In the genomic region with DNA sequence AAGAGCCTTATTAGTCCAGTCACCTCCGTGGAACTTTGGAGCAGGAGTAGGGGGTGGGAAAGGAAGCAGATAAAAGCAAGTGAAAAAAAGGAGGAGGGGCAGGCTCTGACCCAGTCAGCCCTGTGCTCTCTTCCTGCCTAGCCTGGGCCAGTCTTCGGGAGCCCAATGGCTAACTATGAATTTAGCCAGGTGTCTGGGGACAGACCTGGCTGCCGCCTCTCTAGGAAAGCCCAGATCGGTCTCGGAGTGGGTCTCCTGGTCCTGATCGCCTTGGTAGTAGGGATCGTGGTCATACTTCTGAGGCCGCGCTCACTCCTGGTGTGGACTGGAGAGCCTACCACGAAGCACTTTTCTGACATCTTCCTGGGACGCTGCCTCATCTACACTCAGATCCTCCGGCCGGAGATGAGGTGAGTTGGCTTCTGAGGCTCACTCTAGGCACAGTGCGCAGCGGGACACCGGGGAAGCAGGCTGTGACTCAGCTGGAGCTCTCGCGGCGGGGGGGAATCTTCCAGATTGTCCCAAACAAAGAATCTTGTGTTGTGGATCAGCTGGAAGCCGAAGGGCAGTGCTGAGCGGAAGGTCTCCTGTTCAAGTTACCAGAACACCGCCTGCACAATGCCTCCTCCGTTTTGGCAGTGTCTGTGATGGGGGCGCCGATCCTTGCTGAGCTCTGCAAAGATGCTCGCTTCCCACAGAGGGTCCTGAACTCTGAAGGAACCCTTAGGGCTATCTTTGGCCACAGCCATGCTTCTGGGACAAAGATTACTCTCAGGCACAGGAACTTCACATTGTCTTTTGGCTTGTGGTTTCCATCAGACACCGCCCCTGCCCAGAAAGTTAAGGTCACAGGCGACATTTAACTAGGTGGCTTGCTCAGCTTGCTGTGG, we compare ENCODE assay signal across 9 mouse cellular contexts. TPM values are rescaled to one million over a fixed set of nuclear protein-coding genes. Genes with fewer than 3 reads are reported as not detected.
DNase-seq lines count a peak whose midpoint lies in the region; ATAC-seq lines count a peak whose summit lies in the region.
"Had no signal": no experiment of that assay in that cellular context is flagged by ENCODE, and none has a peak within 500 bp of the region (broad histone marks: within the 10 kb centered on the region; RNA-seq: fewer than 3 reads in every experiment).

No protein-coding gene starts in this region.

- no peaks in the 10 kb centered on the region for H3K27me3 ChIP-seq in hindbrain, embryonic 15.5 days
- no peaks in the 10 kb centered on the region for H3K27me3 ChIP-seq in limb, embryonic 13.5 days
- H3K27me3 ChIP-seq in midbrain, embryonic 12.5 days = peaks cover 10% of the 10 kb centered on the region; the same call in 1 of the 2 replicates

- 5% methylated on average over 28 of the region's 28 CpGs for WGBS in hindbrain, embryonic 15.5 days
- 3% methylated on average over 28 of the region's 28 CpGs for WGBS in limb, embryonic 13.5 days
- WGBS in midbrain, embryonic 12.5 days = 3% methylated on average over 28 of the region's 28 CpGs

- peak overlapping the region; percentile 32 for H3K4me3 ChIP-seq in hindbrain, embryonic 15.5 days
- peak overlapping the region; percentile 45 for H3K4me3 ChIP-seq in limb, embryonic 13.5 days
- peak overlapping the region; percentile 35 for H3K4me3 ChIP-seq in midbrain, embryonic 12.5 days

- peak overlapping the region; percentile 60 for H3K4me2 ChIP-seq in hindbrain, embryonic 15.5 days
- H3K4me2 ChIP-seq in limb, embryonic 13.5 days (replicated peaks) = peak overlapping the region; percentile 78
- H3K4me2 ChIP-seq in midbrain, embryonic 12.5 days (replicated peaks) = peak overlapping the region; percentile 67

- H3K9me3 ChIP-seq in hindbrain, embryonic 15.5 days = no peaks in the 10 kb centered on the region
- H3K9me3 ChIP-seq in limb, embryonic 13.5 days = no peaks in the 10 kb centered on the region
- H3K9me3 ChIP-seq in midbrain, embryonic 12.5 days = no peaks in the 10 kb centered on the region

- H3K9ac ChIP-seq in hindbrain, embryonic 15.5 days = 0 out of 2 replicates have a peak overlapping the region, but pooled peaks have one; percentile 2
- H3K9ac ChIP-seq in limb, embryonic 13.5 days = peak overlapping the region; percentile 70
- H3K9ac ChIP-seq in midbrain, embryonic 12.5 days (replicated peaks) = peak overlapping the region; percentile 41; the same call in 1 of the 2 replicates

- ATAC-seq in hindbrain, embryonic 15.5 days (ENCODE audit: low FRiP score, low read depth) = peak; percentile 23; the same call in 1 of the 2 replicates
- ATAC-seq in limb, embryonic 13.5 days (ENCODE audit: low FRiP score, low read depth) = peak; percentile 64
- no peak for ATAC-seq in midbrain, embryonic 12.5 days (ENCODE audit: low FRiP score, low read depth)

- DNase-seq in gastrocnemius, postnatal 10 days = peak; percentile 29
- no peak for DNase-seq in gastrocnemius, adult 18-20 months (ENCODE audit: low spot score)
- peak; percentile 32 for DNase-seq in cerebellum, adult 9-10 months
- DNase-seq in frontal cortex, postnatal 25 days (ENCODE audit: low spot score in 2 of 2) = peak; percentile 8 to 24
- DNase-seq in spleen, postnatal 36 days (ENCODE audit: low spot score in 2 of 2) = peak; percentile 70 to 72

- H3K36me3 ChIP-seq in hindbrain, embryonic 15.5 days = no peaks in the 10 kb centered on the region
- no peaks in the 10 kb centered on the region for H3K36me3 ChIP-seq in limb, embryonic 13.5 days
- no peaks in the 10 kb centered on the region for H3K36me3 ChIP-seq in midbrain, embryonic 12.5 days

- peaks cover 9% of the 10 kb centered on the region for H3K4me1 ChIP-seq in hindbrain, embryonic 15.5 days (replicated peaks)
- H3K4me1 ChIP-seq in limb, embryonic 13.5 days = peaks cover 11% of the 10 kb centered on the region
- H3K4me1 ChIP-seq in midbrain, embryonic 12.5 days = peaks cover 9% of the 10 kb centered on the region

- no peak overlapping the region for H3K27ac ChIP-seq in hindbrain, embryonic 15.5 days (replicated peaks)
- 0 out of 2 replicates have a peak overlapping the region, but pooled peaks have one; percentile 4 for H3K27ac ChIP-seq in limb, embryonic 13.5 days
- no peak overlapping the region for H3K27ac ChIP-seq in midbrain, embryonic 12.5 days (replicated peaks)

RNA-seq across cellular contexts. Expression of a gene that starts 0.6 kb away (rescaled TPM):
- 1 to 10 TPM; 5.6 to 7.6 TPM for total RNA-seq in gastrocnemius, postnatal 10 days (2021)
- 1 to 10 TPM; 1.7 to 2.1 TPM for total RNA-seq in gastrocnemius, adult 18-20 months (2021)
- 2.8 and 2.9 TPM in 2 replicates for polyA plus RNA-seq in hindbrain, embryonic 15.5 days (2015; fragmentation: Nextera tagmentation; extraction: Ambion mirVana)
- polyA plus RNA-seq in limb, embryonic 13.5 days (2015; fragmentation: Nextera tagmentation; extraction: Ambion mirVana) = 9.6 and 10.0 TPM in 2 replicates
- polyA plus RNA-seq in midbrain, embryonic 12.5 days (2016; fragmentation: Nextera tagmentation; extraction: Ambion mirVana) = 3.4 and 3.8 TPM in 2 replicates

RNA-seq across cellular contexts. Expression of a gene that starts 44.0 kb away (rescaled TPM):
- 10 to 100 TPM in 1 of 2 experiments, 1 to 10 TPM in 1; 8.6 to 11.1 TPM for total RNA-seq in gastrocnemius, postnatal 10 days (2021)
- 1 to 10 TPM; 6.3 to 6.8 TPM for total RNA-seq in gastrocnemius, adult 18-20 months (2021)
- polyA plus RNA-seq in hindbrain, embryonic 15.5 days (2015; fragmentation: Nextera tagmentation; extraction: Ambion mirVana) = not detected in 2 replicates
- 0.57 TPM in 1 of 2 replicates, not detected in the other for polyA plus RNA-seq in limb, embryonic 13.5 days (2015; fragmentation: Nextera tagmentation; extraction: Ambion mirVana)
- polyA plus RNA-seq in midbrain, embryonic 12.5 days (2016; fragmentation: Nextera tagmentation; extraction: Ambion mirVana) = not detected in 2 replicates

RNA-seq across cellular contexts. Expression of a gene that starts 47.5 kb away (rescaled TPM):
- 10 to 100 TPM; 27.7 to 32.5 TPM for total RNA-seq in gastrocnemius, postnatal 10 days (2021)
- 10 to 100 TPM; 31.5 to 38.6 TPM for total RNA-seq in gastrocnemius, adult 18-20 months (2021)
- 74.1 and 74.4 TPM in 2 replicates for polyA plus RNA-seq in hindbrain, embryonic 15.5 days (2015; fragmentation: Nextera tagmentation; extraction: Ambion mirVana)
- 56.7 and 58.6 TPM in 2 replicates for polyA plus RNA-seq in limb, embryonic 13.5 days (2015; fragmentation: Nextera tagmentation; extraction: Ambion mirVana)
- polyA plus RNA-seq in midbrain, embryonic 12.5 days (2016; fragmentation: Nextera tagmentation; extraction: Ambion mirVana) = 61.8 and 62.7 TPM in 2 replicates

RNA-seq across cellular contexts. Expression of a gene that starts 50.3 kb away (rescaled TPM):
- total RNA-seq in gastrocnemius, postnatal 10 days (2021) = under 1 TPM; 0.26 to 0.47 TPM
- total RNA-seq in gastrocnemius, adult 18-20 months (2021) = not detected
- 0.05 and 0.13 TPM in 2 replicates for polyA plus RNA-seq in hindbrain, embryonic 15.5 days (2015; fragmentation: Nextera tagmentation; extraction: Ambion mirVana)
- polyA plus RNA-seq in limb, embryonic 13.5 days (2015; fragmentation: Nextera tagmentation; extraction: Ambion mirVana) = 0.05 and 0.14 TPM in 2 replicates
- polyA plus RNA-seq in midbrain, embryonic 12.5 days (2016; fragmentation: Nextera tagmentation; extraction: Ambion mirVana) = 0.17 TPM in 1 of 2 replicates, not detected in the other
- total RNA-seq: left cerebral cortex, postnatal 10 days had no signal

Comparison
In these comparisons a context has a peak if more than half of its experiments do, and no peak if none do; other contexts are left out.
1. H3K9ac ChIP-seq: peak in every context shown above with its lines; median percentile 70 in limb, embryonic 13.5 days; 41 in midbrain, embryonic 12.5 days; 2 in hindbrain, embryonic 15.5 days.